Mouse (Mus musculus) spleen, postnatal 14 days (tissue): ENCODE results near the gene Neurog1.

Source experiments
- DNase-seq, 2 experiments: peaks; one replicate each; pipeline ENCODE4 v3.0.0; 2021 to 2022; ENCODE audit warnings: low spot score in 2 of 2

Neurog1 gene

DNA sequence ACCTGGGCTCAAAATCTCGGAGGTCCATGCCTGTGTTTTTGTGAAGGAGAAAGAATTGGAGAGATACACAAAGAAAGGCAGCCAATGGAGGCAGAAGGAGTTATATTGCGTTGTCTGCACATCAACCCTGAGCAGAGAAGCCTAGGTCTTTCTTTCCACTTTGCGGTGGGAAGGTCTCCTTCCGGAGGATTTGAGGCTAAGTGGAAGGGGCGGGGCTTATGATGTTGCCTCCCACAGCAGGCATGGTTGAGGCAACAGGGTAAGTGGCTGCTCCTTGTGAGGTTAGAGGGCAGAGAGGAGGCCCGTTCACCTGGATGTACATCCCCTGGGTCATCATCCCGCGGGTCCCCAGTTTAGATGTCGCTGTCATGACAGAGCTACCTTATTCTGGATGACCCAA lies 32.7 kb downstream of the Neurog1 start:
- DNase-seq, result no peak

DNA sequence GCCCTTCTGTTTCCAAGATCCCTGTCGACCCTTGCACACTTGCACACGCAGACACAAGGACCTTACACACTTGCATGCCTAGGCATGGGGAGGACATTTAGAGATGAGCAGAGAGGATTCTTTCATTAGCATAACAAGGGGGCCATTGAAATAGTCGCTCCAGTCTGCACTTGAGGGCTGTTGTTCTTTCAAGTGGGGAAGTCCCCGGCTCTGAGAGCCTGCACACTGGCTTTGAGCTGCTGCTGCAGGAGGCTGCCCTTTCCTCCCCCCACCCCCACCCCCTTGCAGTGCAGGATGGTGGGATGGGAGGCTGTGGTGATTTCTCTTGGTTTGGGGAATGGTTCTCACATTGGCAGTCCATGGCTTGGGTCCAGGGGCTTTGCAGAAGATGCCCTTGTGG lies 35.9 kb downstream of the Neurog1 start:
- no peak for DNase-seq

DNA sequence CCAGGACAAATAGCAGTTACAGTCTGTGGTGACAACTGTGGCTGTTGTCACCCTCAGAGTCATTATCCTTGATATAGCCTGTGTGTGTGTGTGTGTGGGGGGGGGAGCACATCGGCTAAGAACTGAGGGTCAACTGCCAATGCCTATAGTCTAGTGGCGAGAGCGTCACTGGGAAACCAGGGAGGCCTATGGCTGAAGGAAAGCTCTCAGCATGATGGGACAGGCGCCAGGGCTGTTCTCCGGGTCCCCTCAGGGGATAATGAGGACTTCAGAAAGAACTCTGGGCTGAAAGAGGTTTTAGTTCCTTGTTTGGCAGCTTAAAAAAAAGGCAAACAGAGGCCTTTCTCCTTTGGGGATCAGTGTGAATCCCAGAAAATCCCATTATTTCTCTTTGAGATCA lies 37.3 kb downstream of the Neurog1 start:
- no peak for DNase-seq

DNA sequence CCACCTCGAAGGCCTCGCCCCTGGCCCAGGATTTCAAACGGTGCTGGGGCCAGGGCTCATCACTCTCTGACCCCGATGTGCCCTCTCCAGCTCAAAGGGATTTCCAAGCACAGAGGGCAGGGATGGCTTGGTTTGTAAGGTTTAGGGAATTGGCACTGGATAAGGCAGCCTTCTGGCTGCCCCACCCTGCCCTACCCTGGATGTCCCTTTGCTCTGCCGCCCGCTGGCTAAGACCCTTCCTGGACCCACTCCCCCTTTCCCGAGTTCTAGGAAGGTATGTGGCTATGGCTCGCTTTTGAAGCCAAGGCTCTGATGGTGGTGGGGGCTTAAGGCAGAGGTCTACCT lies 42.9 kb downstream of the Neurog1 start:
- DNase-seq, result no peak

DNA sequence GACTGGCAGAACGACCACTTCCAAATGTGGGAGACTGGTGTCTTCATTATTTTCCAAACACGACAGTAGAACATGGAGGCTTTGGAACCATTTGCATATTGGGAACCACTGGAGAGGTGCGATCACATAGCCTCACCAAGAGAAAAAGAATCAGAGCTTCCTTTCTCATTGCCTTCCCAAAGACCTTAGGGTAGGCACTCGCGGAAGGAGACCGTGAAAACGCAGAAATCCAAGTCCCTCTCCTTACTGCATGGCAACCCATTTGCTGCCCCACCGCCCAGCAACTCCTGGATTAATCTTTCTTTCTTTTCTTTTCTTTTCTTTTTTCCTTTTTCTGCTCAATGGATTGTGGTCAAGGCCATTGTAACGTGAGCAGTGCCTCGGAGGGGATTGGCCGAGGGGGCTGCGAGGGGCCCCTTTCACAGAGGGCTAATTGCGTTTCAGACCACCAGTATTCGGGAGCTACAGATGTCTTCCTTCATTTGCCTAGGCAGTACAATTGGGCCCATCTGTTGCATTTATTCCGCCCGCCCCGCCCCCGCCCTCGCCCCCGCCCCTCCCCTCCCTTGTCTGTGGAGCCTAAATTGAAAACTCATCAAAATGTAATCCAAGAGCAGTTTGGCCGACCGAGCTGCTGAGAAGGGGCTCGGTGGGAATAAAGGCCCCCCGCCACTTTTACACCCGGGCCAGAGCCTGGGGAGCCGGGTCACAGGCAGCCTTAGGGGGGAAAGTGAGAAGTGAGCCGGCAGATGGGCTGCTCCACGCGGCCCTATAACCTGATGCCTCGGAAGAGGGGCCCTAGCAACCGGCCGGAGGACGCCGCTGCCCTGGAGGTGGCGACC lies 43.5 kb downstream of the Neurog1 start:
- no peak for DNase-seq
